ENCODE assay signal across 8 mouse cellular contexts in genomic region chr14:79140826-79141219, GRCm38 (mm10).
DNase-seq lines count a peak whose midpoint lies in the region; ATAC-seq lines count a peak whose summit lies in the region.
"Had no signal": no experiment of that assay in that cellular context is flagged by ENCODE, and none has a peak within 500 bp of the region (broad histone marks: within the 10 kb centered on the region; RNA-seq: fewer than 3 reads in every experiment).

No protein-coding gene starts in this region.

- intact Hi-C loops in heart, postnatal 10 days (cut with DNase I), result no loop called here

- peak; percentile 51 for ATAC-seq in limb, embryonic 13.5 days (ENCODE audit: low FRiP score, low read depth)

- H3K36me3 ChIP-seq in limb, embryonic 13.5 days, result no peaks in the 10 kb centered on the region

- H3K9ac ChIP-seq in limb, embryonic 13.5 days, result no peak overlapping the region

- H3K4me2 ChIP-seq in limb, embryonic 13.5 days (replicated peaks), result peak overlapping the region; percentile 39; the same call in 1 of the 2 replicates

- H3K9me3 ChIP-seq in limb, embryonic 13.5 days, result no peaks in the 10 kb centered on the region

- DNase-seq in MN1 (ENCODE audit: low spot score), result peak; percentile 16
- peak; percentile 76 for DNase-seq in cerebellum, adult 11-12 months
- peak; percentile 77 to 79 for DNase-seq in heart, postnatal 10 days
- DNase-seq in layer of hippocampus, adult 9-10 months (ENCODE audit: low spot score), result no peak
- DNase-seq in yolk sac, embryonic 10.5 days (ENCODE audit: low spot score), result no peak
- DNase-seq in T-cell, adult 2 months (ENCODE audit: low spot score), result no peak

- WGBS in limb, embryonic 13.5 days, result 60% methylated on average over 2 of the region's 2 CpGs

- H3K27ac ChIP-seq in limb, embryonic 13.5 days, result peak overlapping the region; percentile 23; the same call in 1 of the 2 replicates

- H3K27me3 ChIP-seq in limb, embryonic 13.5 days, result peaks cover 14% of the 10 kb centered on the region; the same call in 1 of the 2 replicates

- H3K4me1 ChIP-seq in limb, embryonic 13.5 days, result peaks cover 58% of the 10 kb centered on the region

- no peak overlapping the region for H3K4me3 ChIP-seq in limb, embryonic 13.5 days
- H3K4me3 ChIP-seq: myocyte had no signal

Comparison
In these comparisons a context has a peak if more than half of its experiments do, and no peak if none do; other contexts are left out.
1. DNase-seq: peak in MN1 (single experiment), cerebellum, adult 11-12 months (single experiment) and heart, postnatal 10 days (2 of 2); none in layer of hippocampus, adult 9-10 months (single experiment), yolk sac, embryonic 10.5 days (single experiment) and T-cell, adult 2 months (single experiment).